Mouse (Mus musculus) liver, embryonic 14 days (tissue): ENCODE measurements around the gene Actrt1. TPM values are rescaled to one million over a fixed set of nuclear protein-coding genes. Genes with fewer than 3 reads are reported as not detected.

Experiments
- polyA plus RNA-seq: library from polyadenylated mRNA; depleted of rRNA; stranded (reverse); fragments of >200 nt; gene quantifications from 2 replicates; pipeline ENCODE4 v1.2.3, GENCODE M21; 2012; rRNA removed

Gene Actrt1
- polyA plus RNA-seq, result not detected in 2 replicates

DNA sequence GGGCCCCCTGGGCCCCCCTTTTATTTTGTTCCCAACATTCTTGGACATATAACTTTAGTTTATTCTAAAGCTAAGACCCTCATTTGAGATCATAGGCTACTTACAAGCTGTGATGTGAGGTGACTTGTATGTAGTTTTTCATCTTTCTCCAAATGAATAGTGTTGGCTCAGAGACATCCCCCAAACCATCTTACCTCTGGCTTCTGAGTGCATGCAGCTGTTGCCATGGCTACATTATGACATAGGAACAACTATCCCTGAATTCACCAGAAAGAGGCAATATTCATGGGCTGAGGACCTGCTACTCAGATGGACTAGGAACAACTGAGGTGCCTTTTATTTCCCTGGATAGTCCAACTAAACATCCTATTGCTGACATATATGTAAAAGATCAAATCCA, at the start of gene Actrt1:
Gene Actrt1, plus strand, starts transcription at position 301 of the 400 bp plus-strand sequence.

